Comparison of ENCODE assay signal across 9 mouse cellular contexts in the genomic region with DNA sequence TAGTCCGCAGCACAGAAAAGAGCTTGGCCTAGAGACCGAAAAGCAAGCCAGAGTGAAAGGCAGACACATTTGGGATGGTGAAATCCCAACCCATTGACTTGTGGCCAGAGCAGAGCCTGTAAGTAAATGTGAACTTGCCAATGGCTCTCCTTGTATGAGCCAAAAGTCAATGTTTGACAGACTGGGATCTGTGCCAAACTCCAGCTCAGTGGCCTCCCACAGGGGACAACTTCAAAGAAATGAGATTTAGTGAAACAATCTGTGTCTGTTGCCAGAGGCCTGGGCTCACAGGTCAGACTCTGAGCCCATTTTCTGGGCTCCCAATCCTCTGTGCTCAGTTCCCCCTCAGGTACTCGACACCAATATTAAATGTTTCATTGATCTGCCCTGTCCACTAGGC.
DNase-seq lines count a peak whose midpoint lies in the region; ATAC-seq and TF ChIP-seq lines count a peak whose summit lies in the region.
"Had no signal": no experiment of that assay in that cellular context is flagged by ENCODE, and none has a peak within 500 bp of the region (broad histone marks: within the 10 kb centered on the region; RNA-seq: fewer than 3 reads in every experiment).

No protein-coding gene starts in this region.

- H3K4me2 ChIP-seq in hindbrain, embryonic 13.5 days: no peak overlapping the region

- no peaks in the 10 kb centered on the region; the same call in 1 of the 2 replicates for H3K36me3 ChIP-seq in hindbrain, embryonic 13.5 days
- H3K36me3 ChIP-seq in liver, adult 2 months (ENCODE audit: control insufficient read depth, insufficient read depth, low read length): no peaks in the 10 kb centered on the region

- peak; percentile 47 for ATAC-seq in hindbrain, embryonic 13.5 days (ENCODE audit: low FRiP score)

- no peaks in the 10 kb centered on the region for H3K9me3 ChIP-seq in hindbrain, embryonic 13.5 days

- no peak overlapping the region for H3K4me3 ChIP-seq in embryonic fibroblast, embryonic 13.5 days (ENCODE audit: insufficient read depth, low read length)
- no peak overlapping the region for H3K4me3 ChIP-seq in hindbrain, embryonic 13.5 days
- no peak overlapping the region for H3K4me3 ChIP-seq in liver, adult 2 months (ENCODE audit: insufficient read depth, low read depth, low read length)
- H3K4me3 ChIP-seq: myocyte had no signal

- H3K27ac ChIP-seq in embryonic fibroblast, embryonic 13.5 days (ENCODE audit: insufficient read depth, low read length): peak overlapping the region; percentile 50
- peak overlapping the region; percentile 69; the same call in 1 of the 2 replicates for H3K27ac ChIP-seq in hindbrain, embryonic 13.5 days
- H3K27ac ChIP-seq in liver, adult 2 months (replicated peaks; ENCODE audit: insufficient read depth, low read depth, low read length): no peak overlapping the region

- WGBS in hindbrain, embryonic 13.5 days: 55% methylated on average over 3 of the region's 3 CpGs
- whole genome bisulfite sequencing in liver, adult 2 months: 26% methylated on average over 3 of the region's 3 CpGs

- no peak overlapping the region for H3K9ac ChIP-seq in hindbrain, embryonic 13.5 days
- no peak overlapping the region for H3K9ac ChIP-seq in liver, adult 2 months (ENCODE audit: low read depth, low read length)

- no peaks in the 10 kb centered on the region for H3K79me2 ChIP-seq in liver, adult 2 months (ENCODE audit: control insufficient read depth, insufficient read depth, low read length)

- no peaks in the 10 kb centered on the region for H3K27me3 ChIP-seq in hindbrain, embryonic 13.5 days
- no peaks in the 10 kb centered on the region for H3K27me3 ChIP-seq in liver, adult 2 months (ENCODE audit: control insufficient read depth, insufficient read depth, low read length)

- peak; percentile 79 to 86 for DNase-seq in cerebellum, postnatal 10 days
- no peak for DNase-seq in cerebellum, adult 18-20 months
- DNase-seq in liver, adult 2 months (ENCODE audit: extremely low read depth, low read depth, low spot score): peak; percentile 100
- peak; percentile 40 for DNase-seq in ovary, postnatal 36 days (ENCODE audit: low spot score)
- no peak for DNase-seq in thymus, postnatal 10 days (ENCODE audit: low spot score in 2 of 2)
- no peak for DNase-seq in spleen, postnatal 4 days (ENCODE audit: low spot score in 2 of 2)

- peaks cover 2% of the 10 kb centered on the region; the same call in 1 of the 2 replicates for H3K4me1 ChIP-seq in embryonic fibroblast, embryonic 13.5 days (ENCODE audit: control insufficient read depth, insufficient read depth, low read length)
- H3K4me1 ChIP-seq in hindbrain, embryonic 13.5 days (replicated peaks): peaks cover 26% of the 10 kb centered on the region
- peaks cover 12% of the 10 kb centered on the region for H3K4me1 ChIP-seq in liver, adult 2 months (ENCODE audit: control insufficient read depth, insufficient read depth, low read length)

- TF ChIP-seq POLR2A in embryonic fibroblast, embryonic 13.5 days (IDR thresholded peaks at IDR 0.05; ENCODE audit: low read depth, low read length): no peak
- no peak for TF ChIP-seq POLR2A in liver, adult 2 months (IDR thresholded peaks at IDR 0.05; ENCODE audit: extremely low read depth, insufficient read depth, low read length)

- TF ChIP-seq CTCF in embryonic fibroblast, embryonic 13.5 days (IDR thresholded peaks at IDR 0.05; ENCODE audit: borderline replicate concordance, insufficient read depth, low read length): no peak
- no peak for TF ChIP-seq CTCF in liver, adult 2 months (IDR thresholded peaks at IDR 0.05; ENCODE audit: low read depth, low read length)

Comparison
In these comparisons a context has a peak if more than half of its experiments do, and no peak if none do; other contexts are left out.
1. DNase-seq: peak in cerebellum, postnatal 10 days (2 of 2), liver, adult 2 months (single experiment) and ovary, postnatal 36 days (single experiment); none in cerebellum, adult 18-20 months (0 of 2), thymus, postnatal 10 days (0 of 2) and spleen, postnatal 4 days (0 of 2).